Mouse (Mus musculus) bone marrow, adult 2 months (tissue): ENCODE measurements at regions not wholly inside any gene's neighbourhood (a gene's known extent, or its start where the extent isn't known, plus 50 kb on each side); places are given as distances from the start of the nearest gene placed in this dataset.

Experiments
- H3K27ac ChIP-seq: fragments of 200-500 bp; 2 replicates; pipeline ENCODE4 v1.5.1; 2012; ENCODE audit warnings: low read depth, mild to moderate bottlenecking, control low read depth, inconsistent platforms, low read length; ENCODE audit not compliant: control insufficient read depth, poor library complexity, insufficient read depth
- H3K4me1 ChIP-seq: fragments of 200-500 bp; 2 replicates; pipeline ENCODE4 v1.6.1; 2011; ENCODE audit warnings: low read length; ENCODE audit not compliant: control insufficient read depth, insufficient read depth
- H3K4me3 ChIP-seq: fragments of 200-500 bp; replicated peaks from 2 replicates; pipeline ENCODE3; 2011; ENCODE audit warnings: mild to moderate bottlenecking, low read depth, low read length, control low read depth; ENCODE audit not compliant: control insufficient read depth
- CTCF ChIP-seq: fragments of 200-500 bp; IDR thresholded peaks from 2 replicates; pipeline ENCODE4 v1.5.1; 2011; ENCODE audit warnings: low read length, control low read depth; ENCODE audit not compliant: control insufficient read depth, insufficient read depth
- POLR2A ChIP-seq: fragments of 200-500 bp; IDR thresholded peaks from 2 replicates; pipeline ENCODE4 v1.6.1; 2011; ENCODE audit warnings: low read depth, mild to moderate bottlenecking, control low read depth, low read length, borderline replicate concordance; ENCODE audit not compliant: control insufficient read depth
- WGBS: fragments of 180-500 bp; shearing (Covaris S2); methylation state at CpG from one replicate; pipeline ENCODE4 v1.1.7; 2018; 5-methylcytosine and 5-hydroxymethylcytosine counted together

GRCm38 (mm10) chr6:84272520-84273311 lies 264.3 kb downstream of the Dysf start:
- Histone ChIP-seq H3K4me1 (no peaks in the 10 kb centered on the region), H3K27ac (no peak overlapping the region), H3K4me3 (no peak overlapping the region)
- TF ChIP-seq CTCF = no peak
- no peak for TF ChIP-seq POLR2A
- WGBS = 58% methylated on average over 6 of the region's 6 CpGs

- TF ChIP-seq POLR2A (no peak), CTCF (no peak)
- Histone ChIP-seq H3K27ac (no peak overlapping the region), H3K4me1 (no peaks in the 10 kb centered on the region), H3K4me3 (no peak overlapping the region)
- WGBS = 80% methylated on average over 6 of the region's 6 CpGs
Observed at GRCm38 (mm10) chr6:84271966-84272365, 263.6 kb downstream of the Dysf start.

- TF ChIP-seq CTCF = no peak
- no peak for TF ChIP-seq POLR2A
- no peak overlapping the region for H3K4me3 ChIP-seq
- WGBS = 76% methylated on average over 3 of the region's 3 CpGs
- no peaks in the 10 kb centered on the region for H3K4me1 ChIP-seq
- no peak overlapping the region for H3K27ac ChIP-seq
Observed at GRCm38 (mm10) chr6:84271441-84271840, 263.1 kb downstream of the Dysf start.

- no peak overlapping the region for H3K27ac ChIP-seq
- no peaks in the 10 kb centered on the region for H3K4me1 ChIP-seq
- H3K4me3 ChIP-seq = no peak overlapping the region
- no peak for TF ChIP-seq POLR2A
- no peak for TF ChIP-seq CTCF
- WGBS = 65% methylated on average over 12 of the region's 12 CpGs
Observed at GRCm38 (mm10) chr6:84270518-84271165, 262.3 kb downstream of the Dysf start.

- TF ChIP-seq POLR2A (no peak), CTCF (no peak)
- 79% methylated on average over 4 of the region's 4 CpGs for WGBS
- Histone ChIP-seq H3K27ac (no peak overlapping the region), H3K4me3 (no peak overlapping the region), H3K4me1 (no peaks in the 10 kb centered on the region)
Observed at GRCm38 (mm10) chr6:84269478-84269877, 261.1 kb downstream of the Dysf start.

- no peak for TF ChIP-seq CTCF
- no peak for TF ChIP-seq POLR2A
- H3K4me3 ChIP-seq = no peak overlapping the region
- no peaks in the 10 kb centered on the region for H3K4me1 ChIP-seq
- no peak overlapping the region for H3K27ac ChIP-seq
- 69% methylated on average over 3 of the region's 3 CpGs for WGBS
Observed at GRCm38 (mm10) chr6:84269023-84269422, 260.6 kb downstream of the Dysf start.

GRCm38 (mm10) chr6:84268111-84268510 lies 259.7 kb downstream of the Dysf start:
- Histone ChIP-seq H3K27ac (no peak overlapping the region), H3K4me3 (no peak overlapping the region), H3K4me1 (no peaks in the 10 kb centered on the region)
- TF ChIP-seq POLR2A (no peak), CTCF (no peak)
- WGBS = 81% methylated on average over 4 of the region's 4 CpGs

GRCm38 (mm10) chr6:84267526-84267925 lies 259.1 kb downstream of the Dysf start:
- TF ChIP-seq POLR2A (no peak), CTCF (no peak)
- 88% methylated on average over 6 of the region's 6 CpGs for WGBS
- no peak overlapping the region for H3K4me3 ChIP-seq
- no peaks in the 10 kb centered on the region for H3K4me1 ChIP-seq
- H3K27ac ChIP-seq = no peak overlapping the region

- no peak overlapping the region for H3K4me3 ChIP-seq
- H3K27ac ChIP-seq = no peak overlapping the region
- no peaks in the 10 kb centered on the region for H3K4me1 ChIP-seq
- 34% methylated on average over 13 of the region's 13 CpGs for WGBS
- no peak for TF ChIP-seq CTCF
- no peak for TF ChIP-seq POLR2A
Observed at GRCm38 (mm10) chr6:84266736-84267135, 258.3 kb downstream of the Dysf start.
